ENCODE assay signal across 10 mouse cellular contexts in the genomic region with DNA sequence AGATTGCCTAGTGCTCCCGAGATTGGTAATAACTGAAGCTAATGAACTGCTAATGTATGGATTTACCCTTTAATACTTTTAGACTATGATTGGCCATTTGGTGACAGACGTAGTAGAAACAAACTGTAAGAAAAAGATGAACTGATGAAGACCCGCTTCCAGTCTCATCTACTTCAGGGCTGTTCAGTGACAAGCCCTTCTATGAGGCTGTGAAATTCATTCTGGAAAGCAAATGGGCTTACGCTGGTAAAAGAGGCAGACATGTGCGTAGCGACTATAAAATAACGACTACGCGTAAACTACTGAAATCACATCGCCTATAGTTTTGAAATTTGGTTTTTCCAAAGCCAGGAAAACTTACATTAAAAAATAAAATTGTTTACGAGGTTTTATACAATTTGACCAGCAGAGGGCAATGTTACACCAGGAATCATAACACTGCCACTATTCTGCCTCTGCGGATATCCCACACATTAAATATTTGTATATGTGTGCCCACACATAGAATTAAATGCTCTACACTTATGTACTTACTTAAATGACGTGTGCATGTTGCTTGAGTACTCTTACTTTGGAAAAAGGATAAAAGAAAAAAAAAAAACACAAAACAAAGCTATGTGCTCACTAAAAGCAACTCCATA. TPM values are rescaled to one million over a fixed set of nuclear protein-coding genes. Genes with fewer than 3 reads are reported as not detected.
DNase-seq lines count a peak whose midpoint lies in the region; ATAC-seq and TF ChIP-seq lines count a peak whose summit lies in the region.
"Had no signal": no experiment of that assay in that cellular context is flagged by ENCODE, and none has a peak within 500 bp of the region (broad histone marks: within the 10 kb centered on the region; RNA-seq: fewer than 3 reads in every experiment).

No protein-coding gene starts in this region.

- no peaks in the 10 kb centered on the region for H3K27me3 ChIP-seq in heart, postnatal 0 days (ENCODE audit: control insufficient read depth, insufficient read depth, low read length)
- no peaks in the 10 kb centered on the region for H3K27me3 ChIP-seq in heart, embryonic 11.5 days (ENCODE audit: control insufficient read depth, insufficient read depth, low read length)
- no peaks in the 10 kb centered on the region for H3K27me3 ChIP-seq in forebrain, embryonic 15.5 days
- no peaks in the 10 kb centered on the region for H3K27me3 ChIP-seq in stomach, postnatal 0 days (ENCODE audit: control insufficient read depth, insufficient read depth, low read length)

- TF ChIP-seq CTCF in heart, postnatal 0 days (IDR thresholded peaks at IDR 0.05; ENCODE audit: low read depth), result peak; percentile 51
- peak; percentile 78 for TF ChIP-seq CTCF in stomach, postnatal 0 days (IDR thresholded peaks at IDR 0.05; ENCODE audit: low read depth)

- H3K36me3 ChIP-seq in heart, postnatal 0 days (replicated peaks; ENCODE audit: control insufficient read depth, insufficient read depth, low read length), result no peaks in the 10 kb centered on the region
- no peaks in the 10 kb centered on the region for H3K36me3 ChIP-seq in heart, embryonic 11.5 days (ENCODE audit: control insufficient read depth, insufficient read depth, low read length)
- no peaks in the 10 kb centered on the region for H3K36me3 ChIP-seq in forebrain, embryonic 15.5 days
- no peaks in the 10 kb centered on the region for H3K36me3 ChIP-seq in stomach, postnatal 0 days (ENCODE audit: control insufficient read depth, insufficient read depth, low read length)

- no peak for TF ChIP-seq EP300 in heart, postnatal 0 days (IDR thresholded peaks at IDR 0.05; ENCODE audit: low read depth)
- no peak for TF ChIP-seq EP300 in stomach, postnatal 0 days (optimal IDR thresholded peaks at IDR 0.05)

- WGBS in heart, postnatal 0 days, result 23% methylated on average over 13 of the region's 13 CpGs
- 31% methylated on average over 13 of the region's 13 CpGs for WGBS in heart, embryonic 11.5 days (ENCODE audit: insufficient replicate concordance)
- 31% methylated on average over 13 of the region's 13 CpGs for WGBS in forebrain, embryonic 15.5 days
- WGBS in stomach, postnatal 0 days, result 34% methylated on average over 13 of the region's 13 CpGs

- H3K4me3 ChIP-seq in heart, postnatal 0 days (ENCODE audit: low read depth, low read length), result no peak overlapping the region
- no peak overlapping the region for H3K4me3 ChIP-seq in heart, embryonic 11.5 days (ENCODE audit: low read depth, low read length)
- no peak overlapping the region for H3K4me3 ChIP-seq in forebrain, embryonic 15.5 days
- H3K4me3 ChIP-seq in stomach, postnatal 0 days (ENCODE audit: low read depth, low read length), result no peak overlapping the region

- H3K4me1 ChIP-seq in heart, postnatal 0 days (ENCODE audit: control insufficient read depth, insufficient read depth), result no peaks in the 10 kb centered on the region
- H3K4me1 ChIP-seq in heart, embryonic 11.5 days (ENCODE audit: control insufficient read depth, insufficient read depth, low read length), result no peaks in the 10 kb centered on the region
- H3K4me1 ChIP-seq in forebrain, embryonic 15.5 days, result no peaks in the 10 kb centered on the region
- no peaks in the 10 kb centered on the region for H3K4me1 ChIP-seq in stomach, postnatal 0 days (replicated peaks; ENCODE audit: control insufficient read depth, insufficient read depth)

- H3K27ac ChIP-seq in heart, postnatal 0 days (ENCODE audit: low read depth), result no peak overlapping the region
- no peak overlapping the region for H3K27ac ChIP-seq in heart, embryonic 11.5 days (ENCODE audit: low read depth, low read length)
- no peak overlapping the region for H3K27ac ChIP-seq in forebrain, embryonic 15.5 days (replicated peaks)
- H3K27ac ChIP-seq in stomach, postnatal 0 days (replicated peaks), result no peak overlapping the region
- H3K27ac ChIP-seq: macrophage had no signal

- peak; percentile 21 for DNase-seq in heart, postnatal 0 days (ENCODE audit: low spot score)
- peak; percentile 6 for DNase-seq in ovary, postnatal 14 days (ENCODE audit: low spot score)
- DNase-seq in ovary, postnatal 36 days (ENCODE audit: low spot score), result no peak
- no peak for DNase-seq in stomach, postnatal 0 days (ENCODE audit: low spot score)
- DNase-seq in layer of hippocampus, postnatal 36 days, result no peak
- DNase-seq in kidney, postnatal 25 days, result no peak
- DNase-seq: thymus, adult 2 months had no signal

- ATAC-seq in heart, postnatal 0 days (ENCODE audit: insufficient read depth, low read depth), result no peak
- no peak for ATAC-seq in heart, embryonic 11.5 days (replicated peaks; ENCODE audit: insufficient number of reproducible peaks, low FRiP score, low TSS enrichment)
- peak; percentile 77 for ATAC-seq in forebrain, embryonic 15.5 days (replicated peaks)
- ATAC-seq in stomach, postnatal 0 days (ENCODE audit: low FRiP score, low TSS enrichment), result no peak

- no peak overlapping the region for H3K9ac ChIP-seq in heart, postnatal 0 days (replicated peaks; ENCODE audit: low read depth, low read length)
- no peak overlapping the region for H3K9ac ChIP-seq in heart, embryonic 11.5 days (ENCODE audit: low read depth, low read length)
- no peak overlapping the region for H3K9ac ChIP-seq in forebrain, embryonic 15.5 days (replicated peaks)
- no peak overlapping the region for H3K9ac ChIP-seq in stomach, postnatal 0 days (ENCODE audit: low read length)

- H3K9me3 ChIP-seq in heart, postnatal 0 days (replicated peaks; ENCODE audit: control insufficient read depth, low read length), result no peaks in the 10 kb centered on the region
- H3K9me3 ChIP-seq in heart, embryonic 11.5 days (replicated peaks; ENCODE audit: control insufficient read depth, low read length), result no peaks in the 10 kb centered on the region
- no peaks in the 10 kb centered on the region for H3K9me3 ChIP-seq in forebrain, embryonic 15.5 days
- no peaks in the 10 kb centered on the region for H3K9me3 ChIP-seq in stomach, postnatal 0 days (ENCODE audit: control insufficient read depth, low read length)

- no peak overlapping the region for H3K4me2 ChIP-seq in heart, postnatal 0 days (ENCODE audit: low read depth, low read length)
- H3K4me2 ChIP-seq in heart, embryonic 11.5 days, result no peak overlapping the region
- H3K4me2 ChIP-seq in forebrain, embryonic 15.5 days (replicated peaks), result no peak overlapping the region
- no peak overlapping the region for H3K4me2 ChIP-seq in stomach, postnatal 0 days (replicated peaks; ENCODE audit: low read depth)

RNA-seq across cellular contexts. Expression of gene Chodl, which starts 38.5 kb away (rescaled TPM):
- total RNA-seq in heart, postnatal 0 days (2014; rRNA removed; ENCODE audit: low replicate concordance), result not detected in 2 replicates
- 0.11 and 0.21 TPM in 2 replicates for polyA plus RNA-seq in heart, postnatal 0 days (2015; fragmentation: Nextera tagmentation; extraction: Ambion mirVana)
- 0.25 and 0.52 TPM in 2 replicates for polyA plus RNA-seq in heart, embryonic 11.5 days (2014; fragmentation: Nextera tagmentation; extraction: Ambion mirVana)
- 7.9 and 8.0 TPM in 2 replicates for polyA plus RNA-seq in forebrain, embryonic 15.5 days (2015; fragmentation: Nextera tagmentation; extraction: Ambion mirVana)
- polyA plus RNA-seq in stomach, postnatal 0 days (2015; fragmentation: Nextera tagmentation; extraction: Ambion mirVana), result 21.1 and 27.1 TPM in 2 replicates
- under 1 TPM; 0.20 to 0.47 TPM for total RNA-seq in layer of hippocampus, postnatal 36 days (2021)
- polyA plus RNA-seq: macrophage had no signal

Comparison
In these comparisons a context has a peak if more than half of its experiments do, and no peak if none do; other contexts are left out.
1. DNase-seq: peak in heart, postnatal 0 days (single experiment) and ovary, postnatal 14 days (single experiment); none in ovary, postnatal 36 days (single experiment), stomach, postnatal 0 days (single experiment), layer of hippocampus, postnatal 36 days (0 of 2) and kidney, postnatal 25 days (0 of 2).